Mouse (Mus musculus) hindbrain, embryonic 14.5 days (tissue): ENCODE data around the gene Smarcd2. TPM values are rescaled to one million over a fixed set of nuclear protein-coding genes. Genes with fewer than 3 reads are reported as not detected.

Experiments used
- ATAC-seq: fragments of 200-750 bp; cut with Nextera tagmentation; 2 replicates; pipeline ENCODE4 v1.8.0; 2017; ENCODE audit warnings: moderate number of reproducible peaks, mild to moderate bottlenecking, moderate TSS enrichment, moderate library complexity; ENCODE audit not compliant: low FRiP score
- DNase-seq: peaks from one replicate; pipeline ENCODE4 v3.0.0-alpha.2; 2015; ENCODE audit warnings: low spot score
- H3K27ac ChIP-seq: fragments of 300-500 bp; sonication (generic); 2 replicates; pipeline ENCODE4 v1.5.1; 2014; ENCODE audit warnings: mild to moderate bottlenecking, moderate library complexity
- H3K27me3 ChIP-seq: fragments of 300-500 bp; sonication (generic); 2 replicates; pipeline ENCODE4 v1.6.1; 2014; ENCODE audit warnings: mild to moderate bottlenecking, low read length, mixed read lengths; ENCODE audit not compliant: control insufficient read depth, insufficient read depth
- H3K36me3 ChIP-seq: fragments of 300-500 bp; sonication (generic); replicated peaks from 2 replicates; pipeline ENCODE4 v1.6.1; 2014; ENCODE audit not compliant: control insufficient read depth, insufficient read depth
- H3K4me1 ChIP-seq: fragments of 300-500 bp; sonication (generic); replicated peaks from 2 replicates; pipeline ENCODE4 v1.6.1; 2014; ENCODE audit warnings: antibody characterized with exemption, low read length, mixed read lengths; ENCODE audit not compliant: control insufficient read depth, insufficient read depth
- H3K4me2 ChIP-seq: fragments of 300-500 bp; sonication (generic); replicated peaks from 2 replicates; pipeline ENCODE4 v1.6.1; 2014; ENCODE audit warnings: mild to moderate bottlenecking, moderate library complexity
- H3K4me3 ChIP-seq: fragments of 300-500 bp; sonication (generic); replicated peaks from 2 replicates; pipeline ENCODE4 v1.5.1; 2014; ENCODE audit warnings: mild to moderate bottlenecking, low read length
- H3K9ac ChIP-seq: fragments of 300-500 bp; sonication (generic); 2 replicates; pipeline ENCODE4 v1.6.1; 2014
- H3K9me3 ChIP-seq: fragments of 300-500 bp; sonication (generic); 2 replicates; pipeline ENCODE4 v1.6.1; 2016; ENCODE audit warnings: low read length; ENCODE audit not compliant: control insufficient read depth
- WGBS: fragments of 180-500 bp; shearing (Covaris S2); extraction: QIAGEN DNeasy Blood & Tissue Kit; methylation state at CpG from one replicate; pipeline ENCODE4 v1.1.7; 2014; 5-methylcytosine and 5-hydroxymethylcytosine counted together
- polyA plus RNA-seq: library from polyadenylated mRNA; unstranded; fragments of >200 nt; fragmentation: Nextera tagmentation; extraction: Ambion mirVana; gene quantifications from 2 replicates; pipeline ENCODE4 v1.2.1, GENCODE M21; 2014

Smarcd2 gene
- polyA plus RNA-seq, 1 experiment from 2014 or later: 16.8 TPM

DNA sequence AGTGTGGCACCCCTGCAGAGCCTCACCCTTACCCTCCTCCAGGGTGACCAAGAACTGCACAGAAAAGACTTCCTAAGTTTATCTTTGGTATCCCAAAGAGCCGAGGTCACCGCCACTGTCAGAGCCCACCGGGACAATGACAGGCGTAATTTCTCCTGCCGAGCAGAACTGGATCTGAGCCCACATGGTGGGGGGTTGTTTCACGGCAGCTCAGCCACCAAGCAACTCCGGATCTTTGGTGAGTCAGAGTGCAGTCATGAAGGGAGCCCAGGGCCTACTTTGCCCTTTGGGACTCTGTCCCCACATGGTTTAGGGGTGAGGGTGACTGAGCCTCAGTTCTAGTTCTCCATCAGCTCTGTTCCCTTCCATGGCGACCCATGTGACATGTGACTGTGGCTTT is 11.4 kb upstream of the Smarcd2 start:
- 65% methylated on average over 8 of the region's 8 CpGs for WGBS
- DNase-seq (no peak), ATAC-seq (no peak)

DNA sequence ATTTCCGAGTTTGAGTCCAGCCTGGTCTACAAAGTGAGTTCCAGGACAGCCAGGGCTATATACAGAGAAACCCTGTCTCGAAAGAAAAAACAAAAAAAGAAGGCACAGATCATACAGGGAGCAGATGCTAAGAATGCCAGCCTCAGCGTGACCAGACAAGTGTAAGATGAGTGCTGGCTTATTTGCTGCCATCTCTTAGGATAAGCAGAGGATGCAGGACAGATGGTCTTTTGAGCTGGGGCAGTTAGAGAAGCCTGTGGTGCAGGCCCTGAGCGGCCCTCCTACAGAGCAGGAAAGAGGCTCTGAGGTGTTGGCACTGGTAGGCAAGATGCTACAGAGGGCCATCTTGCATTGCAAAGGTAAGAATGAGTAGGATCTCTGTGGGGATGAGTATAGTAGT is 10.6 kb upstream of the Smarcd2 start:
- no peak overlapping the region for H3K4me2 ChIP-seq
- H3K4me1 ChIP-seq: no peaks in the 10 kb centered on the region
- H3K27ac ChIP-seq: no peak overlapping the region
- DNase-seq (no peak), ATAC-seq (no peak)
- no peak overlapping the region for H3K9ac ChIP-seq
- no peaks in the 10 kb centered on the region for H3K36me3 ChIP-seq
- 85% methylated on average over 4 of the region's 4 CpGs for WGBS
- no peaks in the 10 kb centered on the region for H3K9me3 ChIP-seq
- H3K4me3 ChIP-seq: no peak overlapping the region
- no peaks in the 10 kb centered on the region; the same call in 1 of the 2 replicates for H3K27me3 ChIP-seq

More for the DNA sequence above, 11.4 kb upstream of the Smarcd2 start:
- Histone ChIP-seq H3K27me3 (no peaks in the 10 kb centered on the region; the same call in 1 of the 2 replicates), H3K36me3 (no peaks in the 10 kb centered on the region), H3K4me1 (no peaks in the 10 kb centered on the region), H3K27ac (no peak overlapping the region), H3K9me3 (no peaks in the 10 kb centered on the region), H3K9ac (no peak overlapping the region), H3K4me3 (no peak overlapping the region), H3K4me2 (no peak overlapping the region)

DNA sequence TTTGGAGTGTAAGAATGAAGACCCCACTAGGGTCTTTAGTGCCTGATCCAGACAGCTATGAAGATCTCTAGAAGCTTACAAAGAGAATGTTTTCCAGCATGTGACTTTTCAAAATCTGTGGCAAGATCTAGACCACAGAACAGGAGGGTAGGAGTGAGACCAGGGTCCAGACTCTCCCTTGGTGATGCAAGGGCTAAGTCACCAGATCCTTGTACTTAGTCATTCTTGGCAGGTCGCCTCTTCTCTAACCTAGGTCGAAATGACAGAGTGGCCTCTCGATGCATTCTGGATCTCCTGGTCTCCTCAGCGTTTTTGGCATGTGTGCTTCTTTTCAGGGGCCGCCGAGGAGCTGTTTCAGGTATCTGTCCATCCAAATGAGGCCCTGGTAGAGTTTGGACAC is 9.7 kb upstream of the Smarcd2 start:
- DNase-seq (no peak), ATAC-seq (no peak)
- Histone ChIP-seq H3K36me3 (no peaks in the 10 kb centered on the region), H3K4me2 (no peak overlapping the region), H3K9me3 (no peaks in the 10 kb centered on the region), H3K27ac (no peak overlapping the region), H3K9ac (no peak overlapping the region), H3K4me3 (no peak overlapping the region), H3K4me1 (no peaks in the 10 kb centered on the region), H3K27me3 (no peaks in the 10 kb centered on the region)
- WGBS: 95% methylated on average over 6 of the region's 6 CpGs

DNA sequence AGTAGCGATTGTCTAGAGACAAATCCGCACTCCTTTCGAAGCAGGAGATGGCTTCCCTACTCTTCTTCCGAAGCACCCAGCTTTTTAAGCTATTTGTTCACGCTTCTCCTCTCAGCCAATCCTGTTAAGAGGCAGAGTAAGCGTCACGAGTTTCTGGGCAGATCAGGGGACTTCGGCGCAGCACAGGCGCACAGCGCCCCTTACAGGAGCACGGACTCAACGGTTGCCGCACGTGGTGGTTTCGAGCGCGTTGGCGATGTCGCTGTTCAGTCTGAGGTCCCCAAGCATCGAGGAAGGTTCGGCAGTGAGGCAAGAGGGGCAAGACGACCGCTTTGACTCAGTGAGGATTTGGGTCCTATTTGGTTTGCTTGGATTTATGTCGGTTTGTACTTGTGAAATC is 3.7 kb upstream of the Smarcd2 start, which contains the start of gene Tcam1:
Gene Tcam1 (plus strand): TSS at position 219 of the 400 bp plus-strand sequence.
- 8% methylated on average over 25 of the region's 25 CpGs for WGBS
- H3K4me3 ChIP-seq: no peak within 1 kb of the TSS
- no peaks in the 10 kb centered on the region for H3K36me3 ChIP-seq
- no peak within 1 kb of the TSS for H3K9ac ChIP-seq
- H3K4me2 ChIP-seq: peak within 1 kb of the TSS; percentile 41
- peak; percentile 69 for ATAC-seq
- H3K27ac ChIP-seq: no peak within 1 kb of the TSS
- no peaks in the 10 kb centered on the region for H3K9me3 ChIP-seq
- H3K27me3 ChIP-seq: no peaks in the 10 kb centered on the region
- peak; percentile 100 for DNase-seq
- H3K4me1 ChIP-seq: peaks cover 5% of the 10 kb centered on the region

DNA sequence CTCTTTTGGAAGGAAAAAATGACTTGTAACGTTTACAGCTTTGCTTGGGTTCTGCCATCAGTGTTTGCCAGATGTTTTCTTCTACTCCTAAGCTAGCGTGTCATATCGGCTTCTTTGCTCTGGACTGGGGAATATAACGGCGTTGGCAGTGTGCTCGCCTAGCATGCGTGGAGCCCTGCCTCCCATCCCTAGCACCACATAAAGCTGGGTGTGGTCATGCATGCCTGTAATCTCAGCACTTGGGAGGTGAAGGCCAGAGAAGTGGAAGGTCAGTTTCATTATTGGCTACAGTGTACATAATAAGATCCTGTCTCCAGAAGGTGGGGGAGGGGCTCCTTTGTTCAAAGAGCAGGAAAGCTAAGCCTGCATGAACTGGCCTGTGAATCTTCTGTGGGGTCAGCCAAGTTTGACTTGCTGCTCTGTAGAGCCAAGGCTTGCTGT is 2.2 kb upstream of the Smarcd2 start:
- Histone ChIP-seq H3K4me2 (no peak overlapping the region), H3K4me1 (peaks cover 9% of the 10 kb centered on the region), H3K27ac (no peak overlapping the region), H3K9me3 (no peaks in the 10 kb centered on the region), H3K9ac (no peak overlapping the region), H3K27me3 (no peaks in the 10 kb centered on the region), H3K36me3 (no peaks in the 10 kb centered on the region), H3K4me3 (no peak overlapping the region)
- WGBS: 86% methylated on average over 7 of the region's 7 CpGs
- no peak for ATAC-seq
- no peak for DNase-seq

DNA sequence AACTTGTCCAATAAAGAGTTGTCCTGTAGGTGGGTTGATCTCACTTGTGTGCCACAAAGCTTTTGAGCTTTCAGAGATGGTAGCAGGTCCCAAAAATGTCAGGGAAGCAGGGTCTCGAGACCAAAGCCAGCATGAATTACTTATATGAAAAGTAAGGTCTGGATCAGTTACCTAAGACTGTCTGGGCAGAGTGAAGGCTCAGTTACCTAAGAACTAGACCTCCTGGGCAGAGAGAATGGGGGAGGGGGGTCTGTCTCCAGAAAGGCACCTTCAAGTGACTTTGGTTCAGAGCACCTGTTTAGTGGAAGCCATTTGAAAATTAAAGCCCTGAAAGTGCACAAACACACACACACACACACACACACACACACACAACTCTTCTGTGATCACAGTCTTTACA is 1.6 kb upstream of the Smarcd2 start:
- H3K4me2 ChIP-seq: no peak overlapping the region
- no peak overlapping the region for H3K4me3 ChIP-seq
- H3K9me3 ChIP-seq: no peaks in the 10 kb centered on the region
- no peak overlapping the region for H3K27ac ChIP-seq
- H3K9ac ChIP-seq: no peak overlapping the region
- no peak for DNase-seq
- H3K4me1 ChIP-seq: peaks cover 9% of the 10 kb centered on the region
- H3K27me3 ChIP-seq: no peaks in the 10 kb centered on the region
- 100% methylated on average over 1 of the region's 1 CpGs for WGBS
- ATAC-seq: no peak
- no peaks in the 10 kb centered on the region for H3K36me3 ChIP-seq

DNA sequence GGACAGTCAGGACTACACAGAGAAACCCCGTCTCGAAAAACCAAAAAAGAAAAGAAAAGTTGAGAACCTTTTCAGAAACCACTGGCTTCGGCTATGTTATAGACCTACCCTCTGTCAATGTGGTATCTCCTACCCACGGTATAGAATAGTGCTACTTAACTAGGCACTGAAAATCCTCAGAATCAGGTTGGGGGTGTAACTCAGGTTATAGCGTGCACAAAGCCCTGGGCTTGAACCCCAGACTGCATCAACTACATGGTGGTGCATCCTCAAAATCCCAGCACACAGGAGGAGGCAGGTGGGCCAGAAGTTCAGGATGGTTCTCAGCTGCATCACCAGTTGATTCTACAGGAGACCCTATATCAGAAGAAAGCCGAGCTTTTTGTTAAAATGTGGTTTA is 1.0 kb upstream of the Smarcd2 start:
- Histone ChIP-seq H3K9ac (no peak overlapping the region), H3K36me3 (no peaks in the 10 kb centered on the region), H3K9me3 (no peaks in the 10 kb centered on the region), H3K27me3 (no peaks in the 10 kb centered on the region), H3K4me1 (peaks cover 15% of the 10 kb centered on the region), H3K4me3 (no peak overlapping the region), H3K4me2 (peak overlapping the region; percentile 80), H3K27ac (no peak overlapping the region)
- ATAC-seq: no peak
- DNase-seq: no peak
- 96% methylated on average over 6 of the region's 6 CpGs for WGBS

DNA sequence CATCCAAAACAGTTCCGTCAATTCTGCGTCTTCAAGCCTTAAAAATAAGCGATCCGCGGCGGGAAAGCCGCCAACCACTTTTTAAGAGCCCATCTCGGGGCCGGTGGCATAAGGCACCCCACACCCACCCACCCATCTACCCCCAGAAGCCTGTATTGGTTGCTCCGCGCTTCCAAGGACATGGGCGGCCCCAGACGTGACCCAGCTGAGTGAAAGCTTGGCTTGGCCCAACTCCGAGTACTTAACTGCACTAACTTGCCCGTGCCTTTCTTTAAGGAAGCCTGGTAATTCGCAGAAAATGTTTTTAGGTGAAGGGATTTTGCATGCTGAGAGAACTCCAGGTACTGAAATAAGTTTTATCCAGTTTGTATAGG is 526 bp upstream of the Smarcd2 start:
- peak; percentile 12; the same call in 1 of the 2 replicates for ATAC-seq
- WGBS: 19% methylated on average over 16 of the region's 16 CpGs

GRCm38 (mm10) chr11:106271794-106272643 is 753 bp downstream of the Smarcd2 start:
- DNase-seq (no peak), ATAC-seq (peak; percentile 29)
- peak overlapping the region; percentile 94 for H3K9ac ChIP-seq
- H3K4me1 ChIP-seq: peaks cover 29% of the 10 kb centered on the region
- peak overlapping the region; percentile 83 for H3K27ac ChIP-seq
- peak overlapping the region; percentile 80 for H3K4me2 ChIP-seq
- 2% methylated on average over 39 of the region's 41 CpGs for WGBS
- no peaks in the 10 kb centered on the region for H3K27me3 ChIP-seq
- H3K9me3 ChIP-seq: no peaks in the 10 kb centered on the region
- H3K4me3 ChIP-seq: peak overlapping the region; percentile 87
- H3K36me3 ChIP-seq: peaks cover under 1% of the 10 kb centered on the region; the same call in 1 of the 2 replicates

More for the DNA sequence above, 526 bp upstream of the Smarcd2 start:
- H3K36me3 ChIP-seq: no peaks in the 10 kb centered on the region
- H3K27me3 ChIP-seq: no peaks in the 10 kb centered on the region
- peak overlapping the region; percentile 80 for H3K4me2 ChIP-seq
- H3K27ac ChIP-seq: peak overlapping the region; percentile 66
- H3K4me3 ChIP-seq: peak overlapping the region; percentile 87
- H3K9me3 ChIP-seq: no peaks in the 10 kb centered on the region
- H3K9ac ChIP-seq: peak overlapping the region; percentile 52
- H3K4me1 ChIP-seq: peaks cover 20% of the 10 kb centered on the region
- DNase-seq: no peak
